Mouse (Mus musculus): ENCODE data around the gene Mitf. TPM values are rescaled to one million over a fixed set of nuclear protein-coding genes. Genes with fewer than 3 reads are reported as not detected.

The Mitf gene
- polyA plus RNA-seq, 1 experiment: 10.2 TPM

GRCm38 (mm10) chr6:97902205-97902604 lies 95.4 kb downstream of the Mitf start:
- H3K27me3 ChIP-seq (ENCODE audit: control insufficient read depth, insufficient read depth, low read length): no peaks in the 10 kb centered on the region
- no peak overlapping the region for H3K27ac ChIP-seq (ENCODE audit: insufficient read depth, low read length)
- WGBS: 97% methylated on average over 1 of the region's 1 CpGs
- peaks cover 6% of the 10 kb centered on the region; the same call in 1 of the 2 replicates for H3K4me1 ChIP-seq (ENCODE audit: control insufficient read depth, insufficient read depth, low read length)
- no peak overlapping the region for H3K4me3 ChIP-seq (replicated peaks; ENCODE audit: insufficient read depth, low read depth, low read length)
- no peak for TF ChIP-seq POLR2A (IDR thresholded peaks at IDR 0.05; ENCODE audit: borderline replicate concordance, insufficient read depth, low read length)
- TF ChIP-seq CTCF (IDR thresholded peaks at IDR 0.05; ENCODE audit: borderline replicate concordance, insufficient read depth, low read depth, low read length): no peak
- DNase-seq: no peak

- H3K4me3 ChIP-seq (replicated peaks; ENCODE audit: insufficient read depth, low read depth, low read length): no peak overlapping the region
- no peak for DNase-seq
- H3K27ac ChIP-seq (ENCODE audit: insufficient read depth, low read length): no peak overlapping the region
- no peak for TF ChIP-seq CTCF (IDR thresholded peaks at IDR 0.05; ENCODE audit: borderline replicate concordance, insufficient read depth, low read depth, low read length)
- no peak for TF ChIP-seq POLR2A (IDR thresholded peaks at IDR 0.05; ENCODE audit: borderline replicate concordance, insufficient read depth, low read length)
- H3K27me3 ChIP-seq (ENCODE audit: control insufficient read depth, insufficient read depth, low read length): no peaks in the 10 kb centered on the region
- 97% methylated on average over 8 of the region's 8 CpGs for WGBS
- peaks cover 4% of the 10 kb centered on the region; the same call in 1 of the 2 replicates for H3K4me1 ChIP-seq (ENCODE audit: control insufficient read depth, insufficient read depth, low read length)
Observed at GRCm38 (mm10) chr6:97914768-97915167, 107.9 kb downstream of the Mitf start.

- Histone ChIP-seq H3K4me3 (replicated peaks; ENCODE audit: insufficient read depth, low read depth, low read length) (no peak overlapping the region), H3K27ac (ENCODE audit: insufficient read depth, low read length) (peak overlapping the region; percentile 5; the same call in 1 of the 2 replicates), H3K27me3 (ENCODE audit: control insufficient read depth, insufficient read depth, low read length) (no peaks in the 10 kb centered on the region), H3K4me1 (ENCODE audit: control insufficient read depth, insufficient read depth, low read length) (peaks cover 5% of the 10 kb centered on the region; the same call in 1 of the 2 replicates)
- peak; percentile 31 to 41 for DNase-seq
- TF ChIP-seq CTCF (IDR thresholded peaks at IDR 0.05; ENCODE audit: borderline replicate concordance, insufficient read depth, low read depth, low read length): no peak
- TF ChIP-seq POLR2A (IDR thresholded peaks at IDR 0.05; ENCODE audit: borderline replicate concordance, insufficient read depth, low read length): no peak
- 18% methylated on average over 7 of the region's 7 CpGs for WGBS
Observed at GRCm38 (mm10) chr6:97916386-97916903, 109.6 kb downstream of the Mitf start.

- 77% methylated on average over 4 of the region's 4 CpGs for WGBS
- peaks cover 9% of the 10 kb centered on the region for H3K4me1 ChIP-seq (ENCODE audit: control insufficient read depth, insufficient read depth, low read length)
- no peak for DNase-seq
- no peaks in the 10 kb centered on the region for H3K27me3 ChIP-seq (ENCODE audit: control insufficient read depth, insufficient read depth, low read length)
- H3K27ac ChIP-seq (ENCODE audit: insufficient read depth, low read length): no peak overlapping the region
- no peak for TF ChIP-seq CTCF (IDR thresholded peaks at IDR 0.05; ENCODE audit: borderline replicate concordance, insufficient read depth, low read depth, low read length)
- no peak for TF ChIP-seq POLR2A (IDR thresholded peaks at IDR 0.05; ENCODE audit: borderline replicate concordance, insufficient read depth, low read length)
- no peak overlapping the region for H3K4me3 ChIP-seq (replicated peaks; ENCODE audit: insufficient read depth, low read depth, low read length)
Observed at GRCm38 (mm10) chr6:97918051-97918450, 111.2 kb downstream of the Mitf start.

GRCm38 (mm10) chr6:97918481-97918880 lies 111.6 kb downstream of the Mitf start:
- H3K4me1 ChIP-seq (ENCODE audit: control insufficient read depth, insufficient read depth, low read length): peaks cover 9% of the 10 kb centered on the region
- TF ChIP-seq POLR2A (IDR thresholded peaks at IDR 0.05; ENCODE audit: borderline replicate concordance, insufficient read depth, low read length): no peak
- no peak for TF ChIP-seq CTCF (IDR thresholded peaks at IDR 0.05; ENCODE audit: borderline replicate concordance, insufficient read depth, low read depth, low read length)
- no peak for DNase-seq
- H3K27ac ChIP-seq (ENCODE audit: insufficient read depth, low read length): no peak overlapping the region
- no peak overlapping the region for H3K4me3 ChIP-seq (replicated peaks; ENCODE audit: insufficient read depth, low read depth, low read length)
- no peaks in the 10 kb centered on the region for H3K27me3 ChIP-seq (ENCODE audit: control insufficient read depth, insufficient read depth, low read length)
- 86% methylated on average over 7 of the region's 7 CpGs for WGBS

GRCm38 (mm10) chr6:97919287-97919686 lies 112.4 kb downstream of the Mitf start:
- WGBS: 76% methylated on average over 8 of the region's 8 CpGs
- TF ChIP-seq CTCF (IDR thresholded peaks at IDR 0.05; ENCODE audit: borderline replicate concordance, insufficient read depth, low read depth, low read length): no peak
- no peak for TF ChIP-seq POLR2A (IDR thresholded peaks at IDR 0.05; ENCODE audit: borderline replicate concordance, insufficient read depth, low read length)
- Histone ChIP-seq H3K27ac (ENCODE audit: insufficient read depth, low read length) (no peak overlapping the region), H3K4me3 (replicated peaks; ENCODE audit: insufficient read depth, low read depth, low read length) (no peak overlapping the region), H3K4me1 (ENCODE audit: control insufficient read depth, insufficient read depth, low read length) (peaks cover 9% of the 10 kb centered on the region), H3K27me3 (ENCODE audit: control insufficient read depth, insufficient read depth, low read length) (no peaks in the 10 kb centered on the region)
- DNase-seq: no peak

GRCm38 (mm10) chr6:97921591-97921990 lies 114.7 kb downstream of the Mitf start:
- WGBS: 42% methylated on average over 6 of the region's 6 CpGs
- Histone ChIP-seq H3K27me3 (ENCODE audit: control insufficient read depth, insufficient read depth, low read length) (no peaks in the 10 kb centered on the region), H3K27ac (ENCODE audit: insufficient read depth, low read length) (no peak overlapping the region), H3K4me3 (replicated peaks; ENCODE audit: insufficient read depth, low read depth, low read length) (no peak overlapping the region), H3K4me1 (ENCODE audit: control insufficient read depth, insufficient read depth, low read length) (peaks cover 5% of the 10 kb centered on the region)
- TF ChIP-seq CTCF (IDR thresholded peaks at IDR 0.05; ENCODE audit: borderline replicate concordance, insufficient read depth, low read depth, low read length) (no peak), POLR2A (IDR thresholded peaks at IDR 0.05; ENCODE audit: borderline replicate concordance, insufficient read depth, low read length) (no peak)
- peak in 1 of 2 experiments; percentile 8 for DNase-seq

- 91% methylated on average over 3 of the region's 3 CpGs for WGBS
- Histone ChIP-seq H3K4me1 (ENCODE audit: control insufficient read depth, insufficient read depth, low read length) (peaks cover 7% of the 10 kb centered on the region), H3K4me3 (replicated peaks; ENCODE audit: insufficient read depth, low read depth, low read length) (no peak overlapping the region), H3K27ac (ENCODE audit: insufficient read depth, low read length) (no peak overlapping the region), H3K27me3 (ENCODE audit: control insufficient read depth, insufficient read depth, low read length) (no peaks in the 10 kb centered on the region)
- TF ChIP-seq CTCF (IDR thresholded peaks at IDR 0.05; ENCODE audit: borderline replicate concordance, insufficient read depth, low read depth, low read length) (no peak), POLR2A (IDR thresholded peaks at IDR 0.05; ENCODE audit: borderline replicate concordance, insufficient read depth, low read length) (no peak)
- no peak for DNase-seq
Observed at GRCm38 (mm10) chr6:97924221-97924620, 117.4 kb downstream of the Mitf start.

Measured in cerebellum, adult 2 months (tissue).